Mouse (Mus musculus): Measurements from ENCODE around the gene Susd2. TPM values are rescaled to one million over a fixed set of nuclear protein-coding genes. Genes with fewer than 3 reads are reported as not detected.

The Susd2 gene
- polyA plus RNA-seq, 1 experiment from 2014 or later = 1.9 TPM

- no peak for DNase-seq (ENCODE audit: low spot score)
Observed at GRCm38 (mm10) chr10:75626991-75627390, 16.8 kb downstream of the Susd2 start.

- DNase-seq (ENCODE audit: low spot score) = no peak
Observed at GRCm38 (mm10) chr10:75625920-75626319, 17.9 kb downstream of the Susd2 start.

GRCm38 (mm10) chr10:75620818-75621217 lies 23.0 kb downstream of the Susd2 start:
- DNase-seq (ENCODE audit: low spot score) = peak; percentile 9

- no peak for DNase-seq (ENCODE audit: low spot score)
Observed at GRCm38 (mm10) chr10:75616044-75616443, 27.8 kb downstream of the Susd2 start.

- no peak for DNase-seq (ENCODE audit: low spot score)
Observed at GRCm38 (mm10) chr10:75610486-75610885, 33.3 kb downstream of the Susd2 start.

GRCm38 (mm10) chr10:75608975-75609374 lies 34.8 kb downstream of the Susd2 start:
- DNase-seq (ENCODE audit: low spot score) = no peak

- DNase-seq (ENCODE audit: low spot score) = no peak
Observed at GRCm38 (mm10) chr10:75607253-75607652, 36.6 kb downstream of the Susd2 start.

GRCm38 (mm10) chr10:75605162-75605846 lies 38.5 kb downstream of the Susd2 start:
- peak; percentile 29 for DNase-seq (ENCODE audit: low spot score)

GRCm38 (mm10) chr10:75600189-75600730 lies 43.5 kb downstream of the Susd2 start:
- no peak for DNase-seq (ENCODE audit: low spot score)

- DNase-seq (ENCODE audit: low spot score) = no peak
Observed at GRCm38 (mm10) chr10:75595981-75596380, 47.8 kb downstream of the Susd2 start.

- no peak for DNase-seq (ENCODE audit: low spot score)
Observed at GRCm38 (mm10) chr10:75592585-75592984, 51.2 kb downstream of the Susd2 start.

GRCm38 (mm10) chr10:75591211-75591894 lies 52.5 kb downstream of the Susd2 start:
- peak; percentile 96 for DNase-seq (ENCODE audit: low spot score)

GRCm38 (mm10) chr10:75589651-75590050 lies 54.2 kb downstream of the Susd2 start:
- peak; percentile 22 for DNase-seq (ENCODE audit: low spot score)

GRCm38 (mm10) chr10:75589129-75589528 lies 54.7 kb downstream of the Susd2 start, which contains the start of gene Ggt5:
TSS of gene Ggt5 (plus strand) at chr10:75589340.
- peak; percentile 25 for DNase-seq (ENCODE audit: low spot score)

- DNase-seq (ENCODE audit: low spot score) = no peak
Observed at GRCm38 (mm10) chr10:75588336-75588735, 55.5 kb downstream of the Susd2 start.

- DNase-seq (ENCODE audit: low spot score) = no peak
Observed at GRCm38 (mm10) chr10:75587781-75588180, 56.0 kb downstream of the Susd2 start.

Other genes with a start within 250 kb of the Susd2 start
- gene Upb1, start 242.9 kb downstream of the Susd2 start, polyA plus RNA-seq (2015; fragmentation: Nextera tagmentation; extraction: Ambion mirVana) = 0.42 and 0.55 TPM in 2 replicates
- gene Snrpd3, start 126.5 kb downstream of the Susd2 start, polyA plus RNA-seq (2015; fragmentation: Nextera tagmentation; extraction: Ambion mirVana) = 149 and 167 TPM in 2 replicates
- 17.5 and 18.2 TPM in 2 replicates for gene Gucd1, start 126.0 kb downstream of the Susd2 start, polyA plus RNA-seq (2015; fragmentation: Nextera tagmentation; extraction: Ambion mirVana)
- gene Lrrc75b, start 83.7 kb downstream of the Susd2 start, polyA plus RNA-seq (2015; fragmentation: Nextera tagmentation; extraction: Ambion mirVana) = 0.41 and 0.86 TPM in 2 replicates
- 0.90 and 1.5 TPM in 2 replicates for gene Ggt1, start 82.4 kb downstream of the Susd2 start, polyA plus RNA-seq (2015; fragmentation: Nextera tagmentation; extraction: Ambion mirVana)
- gene Ggt5, start 54.7 kb downstream of the Susd2 start, polyA plus RNA-seq (2015; fragmentation: Nextera tagmentation; extraction: Ambion mirVana) = 11.9 and 12.0 TPM in 2 replicates
- gene Cabin1, start 120.3 kb upstream of the Susd2 start, polyA plus RNA-seq (2015; fragmentation: Nextera tagmentation; extraction: Ambion mirVana) = 21.3 and 26.1 TPM in 2 replicates
- gene Ddt, start 129.4 kb upstream of the Susd2 start, polyA plus RNA-seq (2015; fragmentation: Nextera tagmentation; extraction: Ambion mirVana) = 131 and 132 TPM in 2 replicates
- gene Gm20441, start 136.9 kb upstream of the Susd2 start, polyA plus RNA-seq (2015; fragmentation: Nextera tagmentation; extraction: Ambion mirVana) = not detected in 2 replicates
- gene Gstt3, start 137.4 kb upstream of the Susd2 start, polyA plus RNA-seq (2015; fragmentation: Nextera tagmentation; extraction: Ambion mirVana) = 9.9 and 10.1 TPM in 2 replicates
- 2.2 and 2.8 TPM in 2 replicates for gene Gstt1, start 154.6 kb upstream of the Susd2 start, polyA plus RNA-seq (2015; fragmentation: Nextera tagmentation; extraction: Ambion mirVana)
- gene Gstt4, start 178.5 kb upstream of the Susd2 start, polyA plus RNA-seq (2015; fragmentation: Nextera tagmentation; extraction: Ambion mirVana) = 0.14 and 0.18 TPM in 2 replicates
- 77.5 and 78.6 TPM in 2 replicates for gene Gstt2, start 193.4 kb upstream of the Susd2 start, polyA plus RNA-seq (2015; fragmentation: Nextera tagmentation; extraction: Ambion mirVana)
- gene Mif, start 216.2 kb upstream of the Susd2 start, polyA plus RNA-seq (2015; fragmentation: Nextera tagmentation; extraction: Ambion mirVana) = 1,368 and 1,597 TPM in 2 replicates
- gene Derl3, start 249.4 kb upstream of the Susd2 start, polyA plus RNA-seq (2015; fragmentation: Nextera tagmentation; extraction: Ambion mirVana) = 1.1 and 1.2 TPM in 2 replicates

Measured in thymus, postnatal 0 days (tissue).